Mouse (Mus musculus): ENCODE results near the gene Nupl1.

DNA sequence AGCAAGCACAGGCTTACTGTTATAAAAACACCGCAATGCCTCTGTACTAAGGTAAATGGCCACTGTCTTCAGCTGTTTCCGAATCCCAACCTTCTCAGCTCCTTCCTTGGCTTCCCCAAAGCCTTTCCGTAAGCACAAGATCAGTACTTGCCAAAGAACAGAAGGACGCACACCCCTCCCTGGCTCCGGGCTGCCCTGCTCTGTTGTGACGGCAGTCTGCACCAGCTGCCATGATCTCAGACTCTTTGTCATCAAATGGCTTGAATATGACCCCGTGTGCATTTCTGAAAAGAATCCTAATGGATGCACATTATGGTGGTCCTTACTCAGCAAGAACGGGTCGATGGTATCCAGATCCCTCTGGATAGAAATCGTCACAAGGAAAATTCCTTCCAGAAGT lies 108.0 kb downstream of the Nupl1 start:
- TF ChIP-seq CTCF (IDR thresholded peaks at IDR 0.05; ENCODE audit: low read depth, low read length): no peak
- no peak for TF ChIP-seq POLR2A (IDR thresholded peaks at IDR 0.05; ENCODE audit: borderline replicate concordance, low read depth, low read length)
